Mouse (Mus musculus) lung, adult 2 months (tissue): ENCODE results near the gene Ccdc9.

Experiments
- CTCF ChIP-seq: fragments of 200-500 bp; IDR thresholded peaks from 2 replicates; pipeline ENCODE4 v1.5.1; 2011; ENCODE audit warnings: mild to moderate bottlenecking, low read length, control low read depth; ENCODE audit not compliant: insufficient read depth
- POLR2A ChIP-seq: fragments of 200-500 bp; IDR thresholded peaks from 2 replicates; pipeline ENCODE4 v1.6.1; 2011; ENCODE audit warnings: low read depth, mild to moderate bottlenecking, control low read depth, low read length, borderline replicate concordance; ENCODE audit errors: extremely low read depth

DNA sequence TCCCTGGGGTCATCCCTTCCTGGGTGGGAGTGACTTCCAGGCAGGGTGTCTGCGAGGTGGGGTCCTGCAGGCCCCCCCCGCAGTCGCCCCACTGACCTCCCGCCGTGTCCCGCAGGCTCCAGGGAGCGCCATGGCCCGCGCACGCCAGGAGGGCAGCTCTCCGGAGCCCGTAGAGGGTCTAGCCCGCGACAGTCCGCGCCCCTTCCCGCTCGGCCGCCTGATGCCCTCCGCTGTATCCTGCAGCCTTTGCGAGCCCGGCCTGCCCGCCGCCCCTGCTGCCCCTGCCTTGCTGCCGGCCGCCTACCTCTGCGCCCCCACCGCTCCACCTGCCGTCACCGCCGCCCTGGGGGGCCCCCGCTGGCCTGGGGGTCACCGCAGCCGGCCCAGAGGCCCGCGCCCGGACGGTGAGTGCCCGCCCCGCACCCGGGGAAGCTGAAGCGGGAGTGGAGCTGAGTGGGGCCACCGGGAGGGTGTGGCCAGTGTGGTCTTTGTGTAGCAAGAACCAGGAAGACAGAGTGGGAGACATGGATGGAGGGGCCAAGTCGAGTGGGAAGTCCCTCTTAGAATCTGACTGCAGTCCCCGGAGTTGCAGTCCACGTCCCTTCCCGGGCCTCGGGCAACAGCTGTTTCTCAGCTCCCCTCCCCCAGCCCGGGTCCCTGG, 25.5 kb upstream of the Ccdc9 start:
- TF ChIP-seq POLR2A (peak; percentile 43; the same call in 1 of the 2 replicates), CTCF (no peak)
